Mouse (Mus musculus) spleen, adult 2 months (tissue): Measurements from ENCODE around the gene Ninj1.

Source experiments
- CTCF ChIP-seq: fragments of 200-500 bp; IDR thresholded peaks from 2 replicates; pipeline ENCODE4 v1.5.1; 2011; ENCODE audit warnings: mild to moderate bottlenecking, inconsistent platforms; ENCODE audit not compliant: insufficient read depth, insufficient read length, insufficient replicate concordance; ENCODE audit errors: extremely low read depth
- POLR2A ChIP-seq: fragments of 200-500 bp; IDR thresholded peaks from 2 replicates; pipeline ENCODE4 v1.6.1; 2011; ENCODE audit warnings: low read depth, low read length, inconsistent platforms

DNA sequence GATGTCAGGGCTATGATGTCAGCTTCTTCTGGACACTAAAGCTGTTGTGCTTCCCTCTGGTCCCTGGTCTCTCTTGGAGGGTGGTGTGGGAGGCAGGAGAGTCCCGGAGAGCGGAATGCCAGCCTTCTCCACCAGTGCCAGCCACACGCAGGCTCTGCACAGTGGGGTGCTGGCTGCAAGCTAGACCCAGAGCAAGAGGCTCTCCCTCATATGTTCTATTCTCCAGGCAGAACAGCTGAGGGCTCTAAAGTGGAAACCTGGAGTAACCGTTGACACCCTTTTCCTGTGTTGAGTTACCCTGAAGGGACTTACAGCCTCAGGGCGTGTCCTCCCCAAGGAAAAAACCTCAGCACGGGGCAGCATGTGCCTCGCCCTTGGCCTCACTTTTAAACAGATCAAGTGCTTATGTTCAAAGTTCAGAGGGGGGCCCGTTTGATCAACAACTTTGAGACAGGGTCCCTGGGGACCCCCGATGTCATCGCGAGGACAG is 442 bp upstream of the Ninj1 start:
- no peak for TF ChIP-seq CTCF
- TF ChIP-seq POLR2A = no peak
